Mouse (Mus musculus) E14TG2a.4 (cell line): Measurements from ENCODE around the gene Mrm2.
"Not testable (repeated sequence)": the region's sequence is repeated elsewhere in the genome, so short reads cannot be mapped to it uniquely, and the experiment has no call there.

ENCODE experiments used
- H3K27me3 ChIP-seq: 2 replicates; pipeline ENCODE4 v1.6.1; 2014; ENCODE audit warnings: low read length, control low read depth; ENCODE audit not compliant: insufficient read depth
- H3K36me3 ChIP-seq: 2 replicates; pipeline ENCODE4 v1.6.1; 2014; ENCODE audit warnings: low read length, control low read depth; ENCODE audit not compliant: insufficient read depth
- H3K4me1 ChIP-seq: replicated peaks from 2 replicates; pipeline ENCODE4 v1.6.1; 2014; ENCODE audit warnings: low read depth, low read length, control low read depth
- H3K4me3 ChIP-seq: replicated peaks from 2 replicates; pipeline ENCODE4 v1.5.1; 2014; ENCODE audit warnings: mild to moderate bottlenecking, low read length
- H3K9me3 ChIP-seq: 2 replicates; pipeline ENCODE4 v1.6.1; 2014; ENCODE audit warnings: low read length, control low read depth
- CTCF ChIP-seq: conservative IDR thresholded peaks from 2 replicates; pipeline ENCODE4 v1.5.1; 2014; ENCODE audit warnings: low read length
- NANOG ChIP-seq: IDR thresholded peaks from 2 replicates; pipeline ENCODE4 v1.6.1; 2014; ENCODE audit warnings: borderline replicate concordance, low read length, mixed read lengths
- POU5F1 ChIP-seq: IDR thresholded peaks from 2 replicates; pipeline ENCODE4 v1.6.1; 2014; ENCODE audit warnings: low read length, borderline replicate concordance

Mrm2 gene

DNA sequence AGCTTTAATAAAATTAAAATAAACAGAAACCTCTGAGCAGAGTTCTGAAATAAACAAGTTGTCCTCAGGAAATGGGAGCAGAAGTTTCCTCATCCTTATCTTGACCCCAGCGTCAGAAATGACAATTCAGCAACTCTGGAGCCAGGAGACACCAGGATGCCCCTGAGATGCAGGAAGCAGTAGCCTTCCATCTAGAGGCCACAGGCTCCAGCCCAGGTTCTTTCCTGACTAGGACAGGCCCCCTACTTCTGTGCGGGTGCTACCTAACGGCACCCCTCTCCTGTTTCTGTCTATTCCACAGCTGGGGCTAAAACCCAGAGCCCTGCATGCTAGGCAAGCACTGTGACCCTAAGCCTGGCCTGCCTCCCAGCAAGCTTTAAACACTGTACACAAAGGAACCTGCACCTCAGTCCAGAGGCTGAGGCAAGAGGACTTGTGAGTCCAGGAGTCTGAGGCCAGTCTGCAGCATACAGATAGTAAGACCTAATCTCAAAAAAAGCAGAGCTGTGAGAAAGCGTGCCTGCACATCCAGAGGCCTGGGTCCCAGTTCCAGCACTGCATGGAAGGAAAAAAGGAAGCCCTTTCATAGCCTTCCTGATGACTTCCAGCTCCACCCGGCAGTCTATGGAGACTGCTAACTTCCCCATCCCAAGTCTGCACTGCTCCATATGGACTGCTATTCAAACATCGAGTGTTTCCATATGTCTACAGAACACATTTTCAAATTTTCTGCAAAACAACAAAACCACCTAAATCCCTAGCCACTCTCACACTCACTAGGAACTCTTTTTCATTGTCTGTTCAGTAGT, 39.0 kb upstream of the Mrm2 start:
- Histone ChIP-seq H3K36me3 (0 out of 2 replicates have a peak, but pooled peaks cover 1% of the 10 kb centered on the region), H3K9me3 (peaks cover 8% of the 10 kb centered on the region; the same call in 1 of the 2 replicates), H3K4me3 (no peak overlapping the region), H3K27me3 (no peaks in the 10 kb centered on the region), H3K4me1 (peaks cover 71% of the 10 kb centered on the region)
- no peak for TF ChIP-seq CTCF
- TF ChIP-seq NANOG = no peak
- no peak for TF ChIP-seq POU5F1

GRCm38 (mm10) chr5:140369466-140369865, 37.8 kb upstream of the Mrm2 start:
- H3K27me3 ChIP-seq = no peaks in the 10 kb centered on the region
- peaks cover 72% of the 10 kb centered on the region for H3K4me1 ChIP-seq
- H3K9me3 ChIP-seq = peaks cover 8% of the 10 kb centered on the region; the same call in 1 of the 2 replicates
- H3K4me3 ChIP-seq = no peak overlapping the region
- H3K36me3 ChIP-seq = 0 out of 2 replicates have a peak, but pooled peaks cover 7% of the 10 kb centered on the region
- TF ChIP-seq POU5F1 (no peak), CTCF (no peak), NANOG (no peak)

- H3K9me3 ChIP-seq = peaks cover 8% of the 10 kb centered on the region; the same call in 1 of the 2 replicates
- H3K36me3 ChIP-seq = 0 out of 2 replicates have a peak, but pooled peaks cover 7% of the 10 kb centered on the region
- no peak overlapping the region for H3K4me3 ChIP-seq
- no peaks in the 10 kb centered on the region for H3K27me3 ChIP-seq
- peaks cover 66% of the 10 kb centered on the region for H3K4me1 ChIP-seq
- no peak for TF ChIP-seq CTCF
- TF ChIP-seq NANOG = no peak
- TF ChIP-seq POU5F1 = no peak
Observed at GRCm38 (mm10) chr5:140368926-140369325, 37.2 kb upstream of the Mrm2 start.

GRCm38 (mm10) chr5:140368126-140368525, 36.4 kb upstream of the Mrm2 start:
- H3K36me3 ChIP-seq, H3K27me3 ChIP-seq, H3K4me3 ChIP-seq, H3K9me3 ChIP-seq: not testable (repeated sequence)
- H3K4me1 ChIP-seq = peaks cover 59% of the 10 kb centered on the region

DNA sequence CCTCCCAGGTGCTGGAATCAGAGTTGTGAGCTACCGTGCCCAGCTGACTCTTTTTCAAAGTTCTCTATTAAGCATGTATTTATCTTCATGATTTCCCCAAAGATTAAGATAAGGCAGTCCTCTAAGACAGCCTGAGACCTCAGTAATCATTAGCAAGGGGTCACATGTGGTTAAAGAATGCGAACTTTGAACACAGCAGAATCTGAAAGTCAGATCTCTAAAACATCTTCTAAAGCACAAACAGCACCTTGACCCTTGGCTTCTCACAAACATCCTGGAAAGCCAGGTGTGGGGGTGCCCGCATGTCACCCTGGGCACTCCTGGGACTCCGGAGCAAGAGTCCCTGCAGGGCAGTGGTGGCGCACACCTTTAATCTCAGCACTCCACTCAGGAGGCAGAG, 32.7 kb upstream of the Mrm2 start:
- peaks cover 26% of the 10 kb centered on the region for H3K36me3 ChIP-seq
- H3K27me3 ChIP-seq = no peaks in the 10 kb centered on the region
- no peak overlapping the region for H3K4me3 ChIP-seq
- peaks cover 8% of the 10 kb centered on the region; the same call in 1 of the 2 replicates for H3K9me3 ChIP-seq
- TF ChIP-seq POU5F1 (no peak), CTCF (no peak), NANOG (no peak)
- peaks cover 60% of the 10 kb centered on the region for H3K4me1 ChIP-seq

DNA sequence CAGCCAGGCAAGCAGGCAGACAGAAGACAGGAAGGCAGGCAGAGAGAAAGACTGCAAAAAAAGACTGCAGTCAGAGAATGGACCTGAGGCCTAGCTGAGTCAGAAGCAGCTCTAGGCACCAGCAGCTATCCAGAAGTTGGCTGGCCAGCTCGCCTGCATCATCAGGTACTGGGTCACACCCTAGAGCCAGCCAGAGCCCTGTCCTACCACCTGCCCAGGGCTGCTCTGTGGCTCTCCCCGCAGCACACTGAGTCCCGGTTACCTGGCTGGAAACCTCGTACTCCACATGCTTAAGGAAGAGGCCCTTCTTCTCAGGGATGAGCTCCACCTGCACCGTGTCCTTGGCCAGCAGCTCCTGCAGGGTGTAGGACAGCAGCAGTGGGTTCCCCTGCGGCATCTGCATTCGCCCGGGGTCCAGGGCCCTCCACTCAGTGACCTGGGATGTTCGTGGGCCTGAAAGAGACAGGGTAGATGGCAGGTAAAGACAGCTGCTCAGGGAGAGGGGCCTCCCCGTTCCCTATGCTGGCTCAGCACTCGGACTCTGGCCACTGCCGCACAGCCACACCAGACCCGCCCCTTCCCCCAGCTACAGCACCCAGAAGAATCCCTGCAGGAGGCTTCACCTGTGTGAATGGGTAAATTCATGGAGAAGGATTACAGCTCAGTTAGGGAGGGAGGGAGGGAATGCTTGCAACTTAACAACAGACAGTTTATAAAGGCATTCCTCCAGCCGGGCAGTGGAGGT, 28.4 kb upstream of the Mrm2 start:
- no peaks in the 10 kb centered on the region for H3K9me3 ChIP-seq
- no peaks in the 10 kb centered on the region for H3K27me3 ChIP-seq
- no peak for TF ChIP-seq POU5F1
- no peak for TF ChIP-seq CTCF
- no peak for TF ChIP-seq NANOG
- peaks cover 61% of the 10 kb centered on the region for H3K36me3 ChIP-seq
- H3K4me1 ChIP-seq = peaks cover 42% of the 10 kb centered on the region
- H3K4me3 ChIP-seq = no peak overlapping the region

DNA sequence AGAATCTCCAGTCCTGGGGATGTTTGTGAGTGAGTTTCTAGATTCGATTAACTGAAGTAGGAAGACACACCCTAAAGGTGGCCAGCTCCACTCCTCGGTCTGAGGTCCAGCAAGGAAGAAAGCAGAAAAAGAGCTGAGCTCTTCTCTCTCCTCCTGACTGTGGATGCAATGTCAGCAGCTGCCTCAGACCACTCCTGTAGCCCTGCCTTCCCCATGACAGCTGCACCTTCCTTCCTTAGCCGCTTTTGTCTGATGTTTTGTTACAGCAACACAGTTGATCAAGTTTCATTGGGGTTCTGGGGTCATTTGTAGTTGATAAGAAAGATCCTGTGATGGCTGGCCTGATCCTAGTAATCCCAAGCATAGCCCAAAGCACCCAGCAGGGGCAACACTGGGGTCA, 25.8 kb upstream of the Mrm2 start:
- no peaks in the 10 kb centered on the region for H3K9me3 ChIP-seq
- no peak for TF ChIP-seq NANOG
- no peak for TF ChIP-seq POU5F1
- no peak for TF ChIP-seq CTCF
- no peak overlapping the region for H3K4me3 ChIP-seq
- peaks cover 87% of the 10 kb centered on the region for H3K36me3 ChIP-seq
- H3K4me1 ChIP-seq = peaks cover 38% of the 10 kb centered on the region
- no peaks in the 10 kb centered on the region for H3K27me3 ChIP-seq

DNA sequence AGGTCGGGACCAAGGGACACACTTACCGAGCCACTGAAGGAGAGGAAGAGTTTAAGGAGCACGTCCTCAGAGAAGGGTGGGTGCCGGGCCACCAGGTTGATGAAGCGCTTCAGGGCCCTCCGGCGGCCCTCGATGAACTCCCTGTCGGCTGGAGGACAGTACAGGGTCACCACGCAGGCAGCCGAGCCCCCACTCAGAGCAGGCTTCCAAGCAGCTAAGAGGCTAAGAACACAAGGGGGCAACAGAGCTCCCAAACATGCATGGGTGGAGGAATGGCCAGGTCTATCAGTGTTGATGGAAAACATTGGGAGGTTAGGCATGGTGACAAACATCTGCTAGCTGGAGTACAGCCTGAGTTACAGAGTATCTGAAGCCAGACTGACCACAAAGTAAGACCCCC, 24.2 kb upstream of the Mrm2 start:
- Histone ChIP-seq H3K4me1 (peaks cover 32% of the 10 kb centered on the region), H3K9me3 (no peaks in the 10 kb centered on the region), H3K36me3 (peaks cover 93% of the 10 kb centered on the region), H3K4me3 (no peak overlapping the region), H3K27me3 (no peaks in the 10 kb centered on the region)
- TF ChIP-seq CTCF (no peak), POU5F1 (no peak), NANOG (no peak)
